Mouse (Mus musculus): ENCODE results near the gene Shkbp1. TPM values are rescaled to one million over a fixed set of nuclear protein-coding genes. Genes with fewer than 3 reads are reported as not detected.

Gene Shkbp1
- polyA plus RNA-seq, 1 experiment = 35.9 TPM

GRCm38 (mm10) chr7:27330709-27331540, 24.9 kb downstream of the Shkbp1 start:
- TF ChIP-seq POLR2A (IDR thresholded peaks at IDR 0.05; ENCODE audit: low read depth, low read length) = no peak; the same call in 1 of the 2 replicates
- TF ChIP-seq CTCF (IDR thresholded peaks at IDR 0.05; ENCODE audit: borderline replicate concordance, insufficient read depth, low read length) = no peak
- H3K4me1 ChIP-seq (ENCODE audit: control insufficient read depth, insufficient read depth, low read length) = no peaks in the 10 kb centered on the region
- H3K27ac ChIP-seq (ENCODE audit: insufficient read depth, low read length) = peak overlapping the region; percentile 74
- peak overlapping the region; percentile 39 for H3K4me3 ChIP-seq (ENCODE audit: insufficient read depth, low read length)

- Histone ChIP-seq H3K4me3 (ENCODE audit: insufficient read depth, low read length) (0 out of 2 replicates have a peak overlapping the region, but pooled peaks have one; percentile 39), H3K27ac (ENCODE audit: insufficient read depth, low read length) (no peak overlapping the region), H3K4me1 (ENCODE audit: control insufficient read depth, insufficient read depth, low read length) (no peaks in the 10 kb centered on the region)
- no peak for TF ChIP-seq CTCF (IDR thresholded peaks at IDR 0.05; ENCODE audit: borderline replicate concordance, insufficient read depth, low read length)
- no peak for TF ChIP-seq POLR2A (IDR thresholded peaks at IDR 0.05; ENCODE audit: low read depth, low read length)
These were observed 25.8 kb downstream of the Shkbp1 start for GRCm38 (mm10) chr7:27329981-27330380.

GRCm38 (mm10) chr7:27329326-27329947, 26.4 kb downstream of the Shkbp1 start:
- H3K4me3 ChIP-seq (ENCODE audit: insufficient read depth, low read length) = no peak overlapping the region
- no peak overlapping the region for H3K27ac ChIP-seq (ENCODE audit: insufficient read depth, low read length)
- no peaks in the 10 kb centered on the region for H3K4me1 ChIP-seq (ENCODE audit: control insufficient read depth, insufficient read depth, low read length)
- TF ChIP-seq CTCF (IDR thresholded peaks at IDR 0.05; ENCODE audit: borderline replicate concordance, insufficient read depth, low read length) (peak; percentile 77), POLR2A (IDR thresholded peaks at IDR 0.05; ENCODE audit: low read depth, low read length) (no peak)

GRCm38 (mm10) chr7:27328648-27329047, 27.2 kb downstream of the Shkbp1 start:
- no peak overlapping the region for H3K27ac ChIP-seq (ENCODE audit: insufficient read depth, low read length)
- TF ChIP-seq POLR2A (IDR thresholded peaks at IDR 0.05; ENCODE audit: low read depth, low read length) (no peak), CTCF (IDR thresholded peaks at IDR 0.05; ENCODE audit: borderline replicate concordance, insufficient read depth, low read length) (no peak)
- no peaks in the 10 kb centered on the region for H3K4me1 ChIP-seq (ENCODE audit: control insufficient read depth, insufficient read depth, low read length)
- H3K4me3 ChIP-seq (ENCODE audit: insufficient read depth, low read length) = no peak overlapping the region

GRCm38 (mm10) chr7:27328161-27328560, 27.7 kb downstream of the Shkbp1 start:
- no peaks in the 10 kb centered on the region for H3K4me1 ChIP-seq (ENCODE audit: control insufficient read depth, insufficient read depth, low read length)
- no peak overlapping the region for H3K27ac ChIP-seq (ENCODE audit: insufficient read depth, low read length)
- H3K4me3 ChIP-seq (ENCODE audit: insufficient read depth, low read length) = no peak overlapping the region
- no peak for TF ChIP-seq CTCF (IDR thresholded peaks at IDR 0.05; ENCODE audit: borderline replicate concordance, insufficient read depth, low read length)
- TF ChIP-seq POLR2A (IDR thresholded peaks at IDR 0.05; ENCODE audit: low read depth, low read length) = no peak

- Histone ChIP-seq H3K4me3 (ENCODE audit: insufficient read depth, low read length) (no peak overlapping the region), H3K4me1 (ENCODE audit: control insufficient read depth, insufficient read depth, low read length) (no peaks in the 10 kb centered on the region), H3K27ac (ENCODE audit: insufficient read depth, low read length) (no peak overlapping the region)
- TF ChIP-seq POLR2A (IDR thresholded peaks at IDR 0.05; ENCODE audit: low read depth, low read length) = no peak
- no peak for TF ChIP-seq CTCF (IDR thresholded peaks at IDR 0.05; ENCODE audit: borderline replicate concordance, insufficient read depth, low read length)
These were observed 28.3 kb downstream of the Shkbp1 start for GRCm38 (mm10) chr7:27327500-27327899.

- Histone ChIP-seq H3K4me1 (ENCODE audit: control insufficient read depth, insufficient read depth, low read length) (no peaks in the 10 kb centered on the region), H3K27ac (ENCODE audit: insufficient read depth, low read length) (no peak overlapping the region), H3K4me3 (ENCODE audit: insufficient read depth, low read length) (no peak overlapping the region)
- no peak for TF ChIP-seq CTCF (IDR thresholded peaks at IDR 0.05; ENCODE audit: borderline replicate concordance, insufficient read depth, low read length)
- TF ChIP-seq POLR2A (IDR thresholded peaks at IDR 0.05; ENCODE audit: low read depth, low read length) = no peak
These were observed 29.5 kb downstream of the Shkbp1 start for GRCm38 (mm10) chr7:27326101-27326880.

- Histone ChIP-seq H3K27ac (ENCODE audit: insufficient read depth, low read length) (no peak overlapping the region), H3K4me3 (ENCODE audit: insufficient read depth, low read length) (no peak overlapping the region), H3K4me1 (ENCODE audit: control insufficient read depth, insufficient read depth, low read length) (no peaks in the 10 kb centered on the region)
- TF ChIP-seq POLR2A (IDR thresholded peaks at IDR 0.05; ENCODE audit: low read depth, low read length) (no peak), CTCF (IDR thresholded peaks at IDR 0.05; ENCODE audit: borderline replicate concordance, insufficient read depth, low read length) (no peak)
These were observed 30.1 kb downstream of the Shkbp1 start for GRCm38 (mm10) chr7:27325697-27326096.

GRCm38 (mm10) chr7:27324928-27325327, 30.9 kb downstream of the Shkbp1 start:
- TF ChIP-seq CTCF (IDR thresholded peaks at IDR 0.05; ENCODE audit: borderline replicate concordance, insufficient read depth, low read length) (no peak), POLR2A (IDR thresholded peaks at IDR 0.05; ENCODE audit: low read depth, low read length) (no peak)
- no peak overlapping the region for H3K4me3 ChIP-seq (ENCODE audit: insufficient read depth, low read length)
- H3K4me1 ChIP-seq (ENCODE audit: control insufficient read depth, insufficient read depth, low read length) = no peaks in the 10 kb centered on the region
- no peak overlapping the region for H3K27ac ChIP-seq (ENCODE audit: insufficient read depth, low read length)
